Mouse (Mus musculus): Measurements from ENCODE around the gene Adat3. TPM values are rescaled to one million over a fixed set of nuclear protein-coding genes. Genes with fewer than 3 reads are reported as not detected.

The Adat3 gene
- polyA plus RNA-seq, 1 experiment from 2014 or later, result 6.2 TPM

- no peaks in the 10 kb centered on the region for H3K27me3 ChIP-seq (ENCODE audit: control insufficient read depth, insufficient read depth, low read depth, low read length)
- H3K9me3 ChIP-seq (replicated peaks; ENCODE audit: control insufficient read depth, low read length, poor library complexity, severe bottlenecking), result no peaks in the 10 kb centered on the region
- peak; percentile 1; the same call in 1 of the 2 replicates for ATAC-seq
- H3K4me3 ChIP-seq (ENCODE audit: low read depth, low read length), result peak overlapping the region; percentile 83
- H3K4me1 ChIP-seq (ENCODE audit: control insufficient read depth, insufficient read depth, low read length), result peaks cover 23% of the 10 kb centered on the region
- no peaks in the 10 kb centered on the region for H3K36me3 ChIP-seq (ENCODE audit: control insufficient read depth, insufficient read depth, low read length)
- under 1% methylated on average over 79 of the region's 96 CpGs for WGBS
- peak overlapping the region; percentile 88 for H3K4me2 ChIP-seq (ENCODE audit: low read length)
- peak overlapping the region; percentile 86 for H3K27ac ChIP-seq (ENCODE audit: low read length)
- H3K9ac ChIP-seq (ENCODE audit: low read depth, low read length), result peak overlapping the region; percentile 87
Measured at GRCm38 (mm10) chr10:80576351-80577194, 26.1 kb upstream of the Adat3 start.

- H3K4me3 ChIP-seq (ENCODE audit: low read depth, low read length), result peak within 1 kb of the TSS; percentile 83
- H3K4me2 ChIP-seq (ENCODE audit: low read length), result peak within 1 kb of the TSS; percentile 88
- peaks cover 22% of the 10 kb centered on the region for H3K4me1 ChIP-seq (ENCODE audit: control insufficient read depth, insufficient read depth, low read length)
- H3K9ac ChIP-seq (ENCODE audit: low read depth, low read length), result peak within 1 kb of the TSS; percentile 87
- ATAC-seq, result peak; percentile 71
- no peaks in the 10 kb centered on the region for H3K9me3 ChIP-seq (replicated peaks; ENCODE audit: control insufficient read depth, low read length, poor library complexity, severe bottlenecking)
- WGBS, result 0% methylated on average over 45 of the region's 97 CpGs
- peak within 1 kb of the TSS; percentile 86 for H3K27ac ChIP-seq (ENCODE audit: low read length)
- H3K27me3 ChIP-seq (ENCODE audit: control insufficient read depth, insufficient read depth, low read depth, low read length), result no peaks in the 10 kb centered on the region
- H3K36me3 ChIP-seq (ENCODE audit: control insufficient read depth, insufficient read depth, low read length), result no peaks in the 10 kb centered on the region
Measured at GRCm38 (mm10) chr10:80577195-80578130, 25.2 kb upstream of the Adat3 start, which contains the start of gene Klf16. Gene Klf16, minus strand, starts transcription at chr10:80577321.

- H3K9me3 ChIP-seq (replicated peaks; ENCODE audit: control insufficient read depth, low read length, poor library complexity, severe bottlenecking), result no peaks in the 10 kb centered on the region
- under 1% methylated on average over 29 of the region's 29 CpGs for WGBS
- ATAC-seq, result peak; percentile 12; the same call in 1 of the 2 replicates
- H3K4me1 ChIP-seq (ENCODE audit: control insufficient read depth, insufficient read depth, low read length), result peaks cover 22% of the 10 kb centered on the region
- H3K9ac ChIP-seq (ENCODE audit: low read depth, low read length), result peak overlapping the region; percentile 87
- peak overlapping the region; percentile 88 for H3K4me2 ChIP-seq (ENCODE audit: low read length)
- H3K36me3 ChIP-seq (ENCODE audit: control insufficient read depth, insufficient read depth, low read length), result no peaks in the 10 kb centered on the region
- peak overlapping the region; percentile 83 for H3K4me3 ChIP-seq (ENCODE audit: low read depth, low read length)
- no peaks in the 10 kb centered on the region for H3K27me3 ChIP-seq (ENCODE audit: control insufficient read depth, insufficient read depth, low read depth, low read length)
- H3K27ac ChIP-seq (ENCODE audit: low read length), result peak overlapping the region; percentile 86
Measured at GRCm38 (mm10) chr10:80578131-80578750, 24.4 kb upstream of the Adat3 start.

GRCm38 (mm10) chr10:80578911-80579310 is 23.8 kb upstream of the Adat3 start:
- ATAC-seq, result no peak
- Histone ChIP-seq H3K27me3 (ENCODE audit: control insufficient read depth, insufficient read depth, low read depth, low read length) (no peaks in the 10 kb centered on the region), H3K9me3 (replicated peaks; ENCODE audit: control insufficient read depth, low read length, poor library complexity, severe bottlenecking) (no peaks in the 10 kb centered on the region), H3K4me2 (ENCODE audit: low read length) (no peak overlapping the region), H3K9ac (ENCODE audit: low read depth, low read length) (no peak overlapping the region), H3K4me1 (ENCODE audit: control insufficient read depth, insufficient read depth, low read length) (peaks cover 19% of the 10 kb centered on the region), H3K27ac (ENCODE audit: low read length) (no peak overlapping the region), H3K4me3 (ENCODE audit: low read depth, low read length) (no peak overlapping the region), H3K36me3 (ENCODE audit: control insufficient read depth, insufficient read depth, low read length) (no peaks in the 10 kb centered on the region)
- WGBS, result 6% methylated on average over 8 of the region's 8 CpGs

GRCm38 (mm10) chr10:80583047-80583446 is 19.6 kb upstream of the Adat3 start:
- ATAC-seq, result no peak
- Histone ChIP-seq H3K9ac (ENCODE audit: low read depth, low read length) (no peak overlapping the region), H3K4me1 (ENCODE audit: control insufficient read depth, insufficient read depth, low read length) (0 out of 2 replicates have a peak, but pooled peaks cover 3% of the 10 kb centered on the region), H3K27me3 (ENCODE audit: control insufficient read depth, insufficient read depth, low read depth, low read length) (no peaks in the 10 kb centered on the region), H3K4me3 (ENCODE audit: low read depth, low read length) (no peak overlapping the region), H3K9me3 (replicated peaks; ENCODE audit: control insufficient read depth, low read length, poor library complexity, severe bottlenecking) (no peaks in the 10 kb centered on the region), H3K27ac (ENCODE audit: low read length) (no peak overlapping the region), H3K4me2 (ENCODE audit: low read length) (no peak overlapping the region), H3K36me3 (ENCODE audit: control insufficient read depth, insufficient read depth, low read length) (peaks cover 8% of the 10 kb centered on the region)
- 84% methylated on average over 5 of the region's 5 CpGs for WGBS

GRCm38 (mm10) chr10:80584045-80584488 is 18.6 kb upstream of the Adat3 start:
- Histone ChIP-seq H3K9ac (ENCODE audit: low read depth, low read length) (no peak overlapping the region), H3K27me3 (ENCODE audit: control insufficient read depth, insufficient read depth, low read depth, low read length) (no peaks in the 10 kb centered on the region), H3K27ac (ENCODE audit: low read length) (no peak overlapping the region), H3K4me3 (ENCODE audit: low read depth, low read length) (no peak overlapping the region), H3K9me3 (replicated peaks; ENCODE audit: control insufficient read depth, low read length, poor library complexity, severe bottlenecking) (no peaks in the 10 kb centered on the region), H3K36me3 (ENCODE audit: control insufficient read depth, insufficient read depth, low read length) (peaks cover 8% of the 10 kb centered on the region), H3K4me1 (ENCODE audit: control insufficient read depth, insufficient read depth, low read length) (peaks cover 13% of the 10 kb centered on the region), H3K4me2 (ENCODE audit: low read length) (no peak overlapping the region)
- 65% methylated on average over 12 of the region's 12 CpGs for WGBS
- no peak for ATAC-seq

- ATAC-seq, result no peak
- H3K27me3 ChIP-seq (ENCODE audit: control insufficient read depth, insufficient read depth, low read depth, low read length), result no peaks in the 10 kb centered on the region
- peaks cover 8% of the 10 kb centered on the region for H3K36me3 ChIP-seq (ENCODE audit: control insufficient read depth, insufficient read depth, low read length)
- no peak overlapping the region for H3K27ac ChIP-seq (ENCODE audit: low read length)
- H3K4me2 ChIP-seq (ENCODE audit: low read length), result no peak overlapping the region
- 0 out of 2 replicates have a peak overlapping the region, but pooled peaks have one; percentile 3 for H3K9ac ChIP-seq (ENCODE audit: low read depth, low read length)
- no peaks in the 10 kb centered on the region for H3K9me3 ChIP-seq (replicated peaks; ENCODE audit: control insufficient read depth, low read length, poor library complexity, severe bottlenecking)
- no peak overlapping the region for H3K4me3 ChIP-seq (ENCODE audit: low read depth, low read length)
- WGBS, result 72% methylated on average over 12 of the region's 12 CpGs
- peaks cover 17% of the 10 kb centered on the region for H3K4me1 ChIP-seq (ENCODE audit: control insufficient read depth, insufficient read depth, low read length)
Measured at GRCm38 (mm10) chr10:80584642-80585552, 17.8 kb upstream of the Adat3 start.

GRCm38 (mm10) chr10:80585581-80585980 is 17.1 kb upstream of the Adat3 start:
- WGBS, result 95% methylated on average over 8 of the region's 8 CpGs
- 0 out of 2 replicates have a peak overlapping the region, but pooled peaks have one; percentile 3 for H3K9ac ChIP-seq (ENCODE audit: low read depth, low read length)

More at GRCm38 (mm10) chr10:80585581-80585980, 17.1 kb upstream of the Adat3 start:
- Histone ChIP-seq H3K27me3 (ENCODE audit: control insufficient read depth, insufficient read depth, low read depth, low read length) (no peaks in the 10 kb centered on the region), H3K36me3 (ENCODE audit: control insufficient read depth, insufficient read depth, low read length) (peaks cover 8% of the 10 kb centered on the region), H3K4me2 (ENCODE audit: low read length) (no peak overlapping the region), H3K9me3 (replicated peaks; ENCODE audit: control insufficient read depth, low read length, poor library complexity, severe bottlenecking) (no peaks in the 10 kb centered on the region), H3K4me1 (ENCODE audit: control insufficient read depth, insufficient read depth, low read length) (peaks cover 17% of the 10 kb centered on the region), H3K27ac (ENCODE audit: low read length) (no peak overlapping the region), H3K4me3 (ENCODE audit: low read depth, low read length) (no peak overlapping the region)
- no peak for ATAC-seq

All from midbrain, embryonic 16.5 days (tissue).